Mouse (Mus musculus): ENCODE measurements around the gene Crispld2. TPM values are rescaled to one million over a fixed set of nuclear protein-coding genes. Genes with fewer than 3 reads are reported as not detected.
A peak's percentile ranks its signal among the peaks of the same experiment; 100 is the strongest.

Crispld2 gene
- polyA plus RNA-seq, 1 experiment from 2014 or later, result 3.2 TPM

DNA sequence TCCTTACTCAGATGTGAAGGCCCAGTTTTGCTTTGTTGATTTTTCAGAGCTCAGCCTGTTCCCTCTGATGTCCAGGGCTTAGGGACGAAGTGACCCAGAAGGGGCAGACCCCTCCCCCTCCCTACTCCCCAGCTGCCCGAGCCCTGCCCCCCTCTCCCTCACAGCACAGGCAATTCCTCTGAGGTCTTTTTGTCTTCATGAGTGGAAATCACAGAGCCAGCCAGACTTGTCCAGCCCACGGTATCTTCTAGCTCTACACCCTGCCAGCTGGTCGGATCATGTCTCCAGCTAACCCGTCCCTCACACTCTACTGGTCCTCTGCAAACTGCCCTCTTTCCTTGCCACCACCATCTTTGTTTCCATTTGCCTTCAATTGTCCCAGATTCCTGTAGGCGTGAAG, 42.2 kb downstream of the Crispld2 start:
- Histone ChIP-seq H3K4me3 (ENCODE audit: low read depth, low read length) (no peak overlapping the region), H3K36me3 (ENCODE audit: control insufficient read depth, insufficient read depth) (no peaks in the 10 kb centered on the region), H3K4me1 (ENCODE audit: control insufficient read depth, low read depth, low read length) (no peaks in the 10 kb centered on the region), H3K9me3 (replicated peaks; ENCODE audit: control insufficient read depth, low read length) (no peaks in the 10 kb centered on the region), H3K27ac (ENCODE audit: low read length) (no peak overlapping the region), H3K27me3 (ENCODE audit: control insufficient read depth, insufficient read depth, low read depth, low read length) (no peaks in the 10 kb centered on the region), H3K4me2 (ENCODE audit: low read depth, low read length) (no peak overlapping the region), H3K9ac (ENCODE audit: low read depth, low read length) (no peak overlapping the region)
- no peak for ATAC-seq (ENCODE audit: low read depth)
- 49% methylated on average over 6 of the region's 6 CpGs for WGBS (ENCODE audit: insufficient replicate concordance)

DNA sequence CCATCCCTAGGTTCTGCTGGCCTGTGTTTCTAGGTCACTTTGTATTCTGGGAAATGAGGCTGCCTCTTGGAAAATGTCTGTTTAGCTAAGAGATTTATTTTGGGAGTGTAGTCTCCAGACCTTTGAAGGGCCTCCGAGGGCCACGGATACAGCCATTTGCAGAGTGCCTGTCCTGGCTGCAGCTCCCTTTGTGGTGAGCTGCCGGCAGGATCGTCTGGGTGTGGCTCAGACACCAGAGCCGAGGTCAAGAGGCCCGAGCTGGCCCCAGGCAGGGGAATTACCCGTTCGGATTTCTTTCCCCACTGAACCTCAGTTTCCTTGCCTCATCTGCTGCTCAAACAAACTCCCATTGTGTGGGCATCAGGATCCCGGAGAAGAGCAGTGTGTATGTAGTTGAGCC, 43.9 kb downstream of the Crispld2 start:
- 29% methylated on average over 9 of the region's 9 CpGs for WGBS (ENCODE audit: insufficient replicate concordance)

DNA sequence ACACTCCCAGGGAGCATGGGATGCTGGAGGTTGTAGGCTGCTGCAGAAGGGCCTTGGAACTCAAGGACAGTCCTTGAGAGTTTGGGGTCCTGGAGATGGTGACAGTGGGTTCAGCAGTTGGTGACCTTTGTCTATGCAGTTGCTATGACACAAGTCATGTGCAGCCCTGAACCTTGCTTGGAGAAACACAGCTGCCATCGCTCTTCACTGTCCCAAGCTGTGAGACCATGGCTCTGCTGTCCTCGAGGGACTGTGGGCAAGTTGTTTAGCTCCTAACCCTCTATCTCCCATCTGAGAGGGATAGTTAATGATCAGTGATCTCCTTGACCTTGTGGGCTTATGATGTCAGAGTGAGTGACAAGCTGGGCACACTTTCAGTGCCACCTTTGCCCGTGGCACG, 44.3 kb downstream of the Crispld2 start:
- WGBS (ENCODE audit: insufficient replicate concordance), result 60% methylated on average over 4 of the region's 4 CpGs
- ATAC-seq (ENCODE audit: low read depth), result no peak

More for the DNA sequence above, 43.9 kb downstream of the Crispld2 start:
- Histone ChIP-seq H3K4me1 (ENCODE audit: control insufficient read depth, low read depth, low read length) (peaks cover 4% of the 10 kb centered on the region; the same call in 1 of the 2 replicates), H3K4me3 (ENCODE audit: low read depth, low read length) (no peak overlapping the region), H3K9me3 (replicated peaks; ENCODE audit: control insufficient read depth, low read length) (no peaks in the 10 kb centered on the region), H3K4me2 (ENCODE audit: low read depth, low read length) (no peak overlapping the region), H3K27me3 (ENCODE audit: control insufficient read depth, insufficient read depth, low read depth, low read length) (no peaks in the 10 kb centered on the region), H3K9ac (ENCODE audit: low read depth, low read length) (no peak overlapping the region), H3K36me3 (ENCODE audit: control insufficient read depth, insufficient read depth) (no peaks in the 10 kb centered on the region), H3K27ac (ENCODE audit: low read length) (no peak overlapping the region)
- no peak for ATAC-seq (ENCODE audit: low read depth)

DNA sequence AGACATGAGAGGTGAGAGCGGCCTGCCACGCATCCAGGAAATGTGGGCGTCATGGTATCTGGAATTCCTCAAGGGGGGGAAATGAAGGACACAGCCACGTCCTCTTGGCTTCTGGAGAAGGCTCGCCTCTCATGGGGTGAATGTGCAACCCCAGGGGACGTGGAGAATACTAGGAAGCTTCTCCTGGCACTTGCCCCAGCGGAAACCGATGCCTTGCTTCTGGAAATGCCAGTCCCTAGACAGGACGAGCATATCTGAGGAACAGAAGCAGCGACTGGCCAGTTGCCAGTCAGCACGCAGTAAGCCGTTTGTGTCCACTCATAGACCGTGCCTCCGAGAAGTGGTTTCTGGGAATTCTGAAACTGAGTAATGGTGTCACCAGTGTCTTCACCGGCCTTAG, 45.0 kb downstream of the Crispld2 start:
- Histone ChIP-seq H3K9ac (ENCODE audit: low read depth, low read length) (no peak overlapping the region), H3K27ac (ENCODE audit: low read length) (no peak overlapping the region), H3K4me3 (ENCODE audit: low read depth, low read length) (no peak overlapping the region), H3K9me3 (replicated peaks; ENCODE audit: control insufficient read depth, low read length) (no peaks in the 10 kb centered on the region), H3K27me3 (ENCODE audit: control insufficient read depth, insufficient read depth, low read depth, low read length) (no peaks in the 10 kb centered on the region), H3K36me3 (ENCODE audit: control insufficient read depth, insufficient read depth) (no peaks in the 10 kb centered on the region), H3K4me1 (ENCODE audit: control insufficient read depth, low read depth, low read length) (peaks cover 4% of the 10 kb centered on the region; the same call in 1 of the 2 replicates), H3K4me2 (ENCODE audit: low read depth, low read length) (no peak overlapping the region)
- no peak for ATAC-seq (ENCODE audit: low read depth)
- WGBS (ENCODE audit: insufficient replicate concordance), result 73% methylated on average over 15 of the region's 15 CpGs

More for the DNA sequence above, 44.3 kb downstream of the Crispld2 start:
- Histone ChIP-seq H3K9ac (ENCODE audit: low read depth, low read length) (no peak overlapping the region), H3K36me3 (ENCODE audit: control insufficient read depth, insufficient read depth) (no peaks in the 10 kb centered on the region), H3K27ac (ENCODE audit: low read length) (no peak overlapping the region), H3K9me3 (replicated peaks; ENCODE audit: control insufficient read depth, low read length) (no peaks in the 10 kb centered on the region), H3K4me2 (ENCODE audit: low read depth, low read length) (no peak overlapping the region), H3K27me3 (ENCODE audit: control insufficient read depth, insufficient read depth, low read depth, low read length) (no peaks in the 10 kb centered on the region), H3K4me3 (ENCODE audit: low read depth, low read length) (no peak overlapping the region), H3K4me1 (ENCODE audit: control insufficient read depth, low read depth, low read length) (peaks cover 4% of the 10 kb centered on the region; the same call in 1 of the 2 replicates)

DNA sequence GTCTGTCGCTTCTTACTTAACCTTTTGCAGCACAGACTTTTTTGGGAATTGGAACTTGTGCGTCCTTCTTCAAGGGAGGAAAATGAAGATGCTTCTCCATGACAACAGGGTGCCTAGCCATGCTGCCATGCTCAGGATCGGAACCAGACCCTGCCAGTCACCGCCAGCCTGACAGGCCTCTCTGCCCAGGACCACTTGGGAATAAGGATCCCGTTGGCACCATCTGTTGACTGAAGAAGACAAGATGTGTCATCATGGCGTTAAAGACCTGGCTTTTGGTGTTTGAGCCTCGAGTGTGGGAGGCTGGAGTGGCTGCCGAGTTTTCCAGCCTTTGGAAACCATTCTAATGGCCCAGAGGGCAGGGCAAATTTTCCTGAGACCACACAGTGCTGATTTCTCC, 45.4 kb downstream of the Crispld2 start:
- H3K9me3 ChIP-seq (replicated peaks; ENCODE audit: control insufficient read depth, low read length), result no peaks in the 10 kb centered on the region
- H3K9ac ChIP-seq (ENCODE audit: low read depth, low read length), result no peak overlapping the region
- no peaks in the 10 kb centered on the region for H3K27me3 ChIP-seq (ENCODE audit: control insufficient read depth, insufficient read depth, low read depth, low read length)
- H3K4me2 ChIP-seq (ENCODE audit: low read depth, low read length), result no peak overlapping the region
- H3K36me3 ChIP-seq (ENCODE audit: control insufficient read depth, insufficient read depth), result no peaks in the 10 kb centered on the region
- no peak for ATAC-seq (ENCODE audit: low read depth)
- 64% methylated on average over 8 of the region's 8 CpGs for WGBS (ENCODE audit: insufficient replicate concordance)
- no peak overlapping the region for H3K27ac ChIP-seq (ENCODE audit: low read length)
- no peak overlapping the region for H3K4me3 ChIP-seq (ENCODE audit: low read depth, low read length)
- H3K4me1 ChIP-seq (ENCODE audit: control insufficient read depth, low read depth, low read length), result peaks cover 7% of the 10 kb centered on the region; the same call in 1 of the 2 replicates

DNA sequence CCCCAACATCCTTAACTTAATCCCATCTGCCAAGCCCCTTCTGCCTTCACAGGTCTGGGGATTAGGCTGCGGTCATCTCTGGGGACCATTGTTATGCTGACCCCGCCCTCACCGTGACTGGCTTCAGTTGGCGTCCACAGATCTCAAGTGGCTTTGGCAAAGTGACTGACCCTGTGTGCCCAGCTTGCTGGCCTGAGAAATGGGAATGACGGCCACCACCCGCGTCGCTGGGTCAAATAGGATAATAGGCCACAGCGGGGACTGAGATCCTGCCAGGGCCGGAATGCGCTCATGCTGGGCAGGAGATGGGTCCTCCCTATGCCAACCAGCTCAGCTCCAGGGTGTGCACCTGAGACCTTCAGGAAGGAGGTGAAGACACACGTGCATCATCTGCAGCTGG, 46.5 kb downstream of the Crispld2 start:
- Histone ChIP-seq H3K9ac (ENCODE audit: low read depth, low read length) (no peak overlapping the region), H3K9me3 (replicated peaks; ENCODE audit: control insufficient read depth, low read length) (no peaks in the 10 kb centered on the region), H3K36me3 (ENCODE audit: control insufficient read depth, insufficient read depth) (no peaks in the 10 kb centered on the region), H3K4me3 (ENCODE audit: low read depth, low read length) (no peak overlapping the region), H3K27ac (ENCODE audit: low read length) (no peak overlapping the region), H3K27me3 (ENCODE audit: control insufficient read depth, insufficient read depth, low read depth, low read length) (no peaks in the 10 kb centered on the region), H3K4me2 (ENCODE audit: low read depth, low read length) (no peak overlapping the region), H3K4me1 (ENCODE audit: control insufficient read depth, low read depth, low read length) (peaks cover 7% of the 10 kb centered on the region; the same call in 1 of the 2 replicates)
- WGBS (ENCODE audit: insufficient replicate concordance), result 79% methylated on average over 12 of the region's 12 CpGs
- ATAC-seq (ENCODE audit: low read depth), result no peak

DNA sequence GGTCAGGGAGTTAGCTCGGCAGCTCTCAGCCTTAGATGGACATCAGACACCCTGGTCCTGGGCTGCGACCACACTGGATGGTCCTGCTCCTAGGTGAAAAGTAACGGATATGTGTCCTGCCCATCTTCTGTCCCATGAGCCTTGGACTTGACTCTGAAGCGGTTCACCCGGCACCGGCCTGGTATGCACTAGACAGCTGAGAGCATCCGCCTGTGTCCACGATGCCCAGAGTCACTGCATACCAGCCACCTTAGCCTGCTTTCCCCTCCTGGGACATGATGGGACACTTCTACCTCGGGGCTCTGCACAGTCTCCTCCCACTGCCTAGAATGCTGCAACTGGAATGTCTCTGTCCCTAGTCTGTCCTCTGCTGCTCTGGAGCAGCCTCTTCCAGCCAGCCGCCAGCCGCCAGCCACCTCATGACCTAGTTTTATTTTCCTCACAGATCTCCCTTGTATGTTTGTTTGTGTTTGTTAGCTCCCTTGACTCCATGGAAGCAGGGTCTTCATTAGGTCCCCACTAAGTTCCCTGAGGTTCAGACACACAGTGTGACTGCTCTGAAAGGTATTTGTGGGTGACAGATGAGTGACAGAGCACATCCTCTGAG, 47.2 kb downstream of the Crispld2 start:
- H3K27ac ChIP-seq (ENCODE audit: low read length), result no peak overlapping the region
- no peaks in the 10 kb centered on the region for H3K36me3 ChIP-seq (ENCODE audit: control insufficient read depth, insufficient read depth)
- no peaks in the 10 kb centered on the region for H3K9me3 ChIP-seq (replicated peaks; ENCODE audit: control insufficient read depth, low read length)
- H3K4me1 ChIP-seq (ENCODE audit: control insufficient read depth, low read depth, low read length), result peaks cover 7% of the 10 kb centered on the region; the same call in 1 of the 2 replicates
- no peak for ATAC-seq (ENCODE audit: low read depth)
- H3K4me3 ChIP-seq (ENCODE audit: low read depth, low read length), result no peak overlapping the region
- 81% methylated on average over 11 of the region's 11 CpGs for WGBS (ENCODE audit: insufficient replicate concordance)
- H3K9ac ChIP-seq (ENCODE audit: low read depth, low read length), result no peak overlapping the region
- no peak overlapping the region for H3K4me2 ChIP-seq (ENCODE audit: low read depth, low read length)
- no peaks in the 10 kb centered on the region for H3K27me3 ChIP-seq (ENCODE audit: control insufficient read depth, insufficient read depth, low read depth, low read length)

DNA sequence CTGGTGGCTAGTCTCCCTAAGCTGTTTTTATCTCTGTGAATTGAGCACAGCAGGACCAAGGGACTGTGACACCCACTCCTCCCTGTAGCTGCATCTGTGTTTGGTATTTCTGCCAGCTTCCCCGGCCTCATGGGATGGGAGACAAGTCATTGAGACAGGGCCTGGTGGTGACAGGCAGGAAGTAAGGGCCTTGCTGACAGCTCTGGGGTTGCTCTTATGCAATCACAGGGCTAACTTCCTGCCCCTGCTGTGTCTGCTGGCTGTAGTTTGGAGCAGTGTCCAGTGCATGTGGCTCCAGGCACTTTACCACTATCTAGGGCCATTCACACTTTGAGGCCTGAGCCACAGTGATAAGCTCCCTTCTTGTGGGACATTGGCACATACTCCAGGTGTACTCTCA, 48.6 kb downstream of the Crispld2 start:
- peaks cover 7% of the 10 kb centered on the region; the same call in 1 of the 2 replicates for H3K4me1 ChIP-seq (ENCODE audit: control insufficient read depth, low read depth, low read length)
- no peak overlapping the region for H3K4me2 ChIP-seq (ENCODE audit: low read depth, low read length)
- WGBS (ENCODE audit: insufficient replicate concordance), result 15% methylated on average over 1 of the region's 1 CpGs
- no peaks in the 10 kb centered on the region for H3K9me3 ChIP-seq (replicated peaks; ENCODE audit: control insufficient read depth, low read length)
- peak overlapping the region; percentile 45 for H3K27ac ChIP-seq (ENCODE audit: low read length)
- H3K36me3 ChIP-seq (ENCODE audit: control insufficient read depth, insufficient read depth), result no peaks in the 10 kb centered on the region
- no peak overlapping the region for H3K9ac ChIP-seq (ENCODE audit: low read depth, low read length)
- H3K4me3 ChIP-seq (ENCODE audit: low read depth, low read length), result no peak overlapping the region
- no peaks in the 10 kb centered on the region for H3K27me3 ChIP-seq (ENCODE audit: control insufficient read depth, insufficient read depth, low read depth, low read length)
- ATAC-seq (ENCODE audit: low read depth), result peak; percentile 58

DNA sequence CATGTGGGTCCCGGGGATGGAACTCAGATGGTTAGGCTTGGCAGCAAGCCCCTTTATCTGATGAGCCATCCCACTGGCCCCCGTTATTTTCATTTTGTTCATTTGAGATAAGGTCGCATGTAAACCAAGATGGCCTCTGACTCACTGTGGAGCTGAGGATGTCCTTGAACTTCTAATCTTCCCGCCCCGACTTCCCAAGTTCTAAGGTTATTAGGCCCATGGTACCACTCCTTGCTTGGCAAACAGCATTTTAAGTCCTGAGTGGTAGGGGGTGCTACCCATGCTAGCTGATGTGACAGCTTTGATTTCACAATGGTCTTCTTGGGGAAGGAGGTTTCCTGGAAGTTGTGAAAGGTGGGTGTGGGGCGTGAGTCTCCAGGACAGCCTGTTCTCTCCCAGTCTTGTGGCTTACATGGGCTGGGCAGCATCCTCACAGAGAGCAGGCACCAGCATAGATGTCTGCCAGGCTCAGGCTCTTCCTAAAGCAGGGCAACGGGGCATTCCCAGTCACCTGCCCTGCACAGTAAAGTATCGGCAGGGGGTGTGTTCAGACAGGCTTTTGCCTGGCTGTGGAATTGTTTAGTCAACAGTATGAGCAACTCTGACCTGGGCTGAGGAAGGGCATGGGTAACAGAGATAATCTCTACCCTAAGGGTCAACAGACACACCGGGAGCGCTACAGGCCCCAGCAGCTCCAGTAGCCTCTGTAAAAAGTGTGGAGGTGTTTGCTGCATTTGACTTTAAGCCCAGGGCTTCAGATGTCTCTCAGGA, 50.5 kb downstream of the Crispld2 start:
- H3K36me3 ChIP-seq (ENCODE audit: control insufficient read depth, insufficient read depth), result no peaks in the 10 kb centered on the region
- peaks cover 7% of the 10 kb centered on the region; the same call in 1 of the 2 replicates for H3K4me1 ChIP-seq (ENCODE audit: control insufficient read depth, low read depth, low read length)
- H3K27ac ChIP-seq (ENCODE audit: low read length), result no peak overlapping the region
- no peak overlapping the region for H3K9ac ChIP-seq (ENCODE audit: low read depth, low read length)
- H3K4me2 ChIP-seq (ENCODE audit: low read depth, low read length), result no peak overlapping the region
- no peak overlapping the region for H3K4me3 ChIP-seq (ENCODE audit: low read depth, low read length)
- peak; percentile 56 for ATAC-seq (ENCODE audit: low read depth)
- WGBS (ENCODE audit: insufficient replicate concordance), result 33% methylated on average over 10 of the region's 10 CpGs
- no peaks in the 10 kb centered on the region for H3K9me3 ChIP-seq (replicated peaks; ENCODE audit: control insufficient read depth, low read length)
- H3K27me3 ChIP-seq (ENCODE audit: control insufficient read depth, insufficient read depth, low read depth, low read length), result no peaks in the 10 kb centered on the region

All from liver, embryonic 16.5 days (tissue).